Comparison of ENCODE assay signal across 16 mouse cellular contexts in the genomic region with DNA sequence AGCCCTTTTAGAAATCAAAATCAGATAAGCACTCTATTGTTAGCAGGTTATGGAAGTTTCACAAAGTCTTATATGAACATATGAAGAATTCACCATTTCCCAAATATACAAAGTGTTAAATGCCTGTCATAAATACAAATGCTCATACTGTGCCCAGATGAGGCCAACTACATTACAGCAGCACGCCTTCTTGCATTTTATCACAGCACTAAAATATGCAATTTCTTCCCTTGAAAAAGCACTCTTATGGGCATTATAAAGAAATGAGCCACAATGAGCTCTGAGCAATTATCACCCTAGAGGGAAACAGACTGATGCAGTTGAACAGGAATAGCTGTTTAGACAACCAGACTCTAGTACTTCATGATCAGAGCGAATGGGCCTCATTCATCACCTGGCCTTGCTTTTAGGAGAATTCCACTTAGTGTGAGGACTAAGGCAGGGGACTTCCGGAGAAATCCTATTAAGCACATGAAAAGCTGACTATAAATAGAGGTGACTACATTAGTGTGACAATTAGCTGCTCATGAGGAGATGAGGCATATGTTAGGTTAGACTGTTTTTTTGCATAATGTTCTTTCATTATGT.
"Had no signal": no experiment of that assay in that cellular context is flagged by ENCODE, and none has a peak within 500 bp of the region (broad histone marks: within the 10 kb centered on the region; RNA-seq: fewer than 3 reads in every experiment).

No protein-coding gene starts in this region.

- H3K27ac ChIP-seq: limb, embryonic 12.5 days; limb, embryonic 15.5 days; liver, embryonic 14.5 days; macrophage; midbrain, embryonic 12.5 days had no signal

- H3K4me1 ChIP-seq: limb, embryonic 12.5 days; limb, embryonic 15.5 days; midbrain, embryonic 12.5 days had no signal

- ATAC-seq: liver, postnatal 0 days; lung, postnatal 0 days; midbrain, embryonic 16.5 days had no signal

- H3K4me2 ChIP-seq: limb, embryonic 12.5 days; limb, embryonic 15.5 days; liver, embryonic 11.5 days; lung, embryonic 14.5 days; midbrain, embryonic 12.5 days had no signal

- H3K27me3 ChIP-seq: limb, embryonic 12.5 days; limb, embryonic 15.5 days; midbrain, embryonic 12.5 days had no signal

- H3K4me3 ChIP-seq: limb, embryonic 12.5 days; limb, embryonic 15.5 days; midbrain, embryonic 12.5 days had no signal

- H3K9me3 ChIP-seq: limb, embryonic 12.5 days; limb, embryonic 15.5 days; midbrain, embryonic 12.5 days had no signal

- DNase-seq: kidney, adult 9 months; kidney, postnatal 14 days; kidney, postnatal 4 days; left cerebral cortex, postnatal 4 days; liver, postnatal 0 days; lung, embryonic 14.5 days; thymus, adult 18-20 months; thymus, postnatal 36 days had no signal

- H3K36me3 ChIP-seq: limb, embryonic 12.5 days; limb, embryonic 15.5 days; midbrain, embryonic 12.5 days had no signal

- H3K9ac ChIP-seq: limb, embryonic 12.5 days; limb, embryonic 15.5 days; liver, embryonic 14.5 days; liver, postnatal 0 days; lung, embryonic 14.5 days; midbrain, embryonic 12.5 days had no signal
